In genomic region chr17:56479358-56479757, GRCm38 (mm10) we compare ENCODE assay signal across 9 mouse cellular contexts. TPM values are rescaled to one million over a fixed set of nuclear protein-coding genes. Genes with fewer than 3 reads are reported as not detected.
A peak's percentile ranks its signal among the peaks of the same experiment; 100 is the strongest.
DNase-seq lines count a peak whose midpoint lies in the region; ATAC-seq and TF ChIP-seq lines count a peak whose summit lies in the region.
"Had no signal": no experiment of that assay in that cellular context is flagged by ENCODE, and none has a peak within 500 bp of the region (broad histone marks: within the 10 kb centered on the region; RNA-seq: fewer than 3 reads in every experiment).

No protein-coding gene starts in this region.

- no peak overlapping the region for H3K27ac ChIP-seq in lung, embryonic 14.5 days (ENCODE audit: low read depth)

- TF ChIP-seq CTCF in lung, embryonic 14.5 days (IDR thresholded peaks at IDR 0.05; ENCODE audit: low read depth): peak; percentile 97

- H3K4me1 ChIP-seq in lung, embryonic 14.5 days (ENCODE audit: insufficient read depth): peaks cover 7% of the 10 kb centered on the region

- 0 out of 2 replicates have a peak, but pooled peaks cover 4% of the 10 kb centered on the region for H3K9me3 ChIP-seq in lung, embryonic 14.5 days (ENCODE audit: low read depth, low read length)

- H3K4me2 ChIP-seq in lung, embryonic 14.5 days: no peak overlapping the region

- H3K27me3 ChIP-seq in lung, embryonic 14.5 days (ENCODE audit: insufficient read depth, low read length): peaks cover 10% of the 10 kb centered on the region

- ATAC-seq in cerebellum, adult (ENCODE audit: insufficient number of reproducible peaks, low FRiP score, low TSS enrichment): no peak
- ATAC-seq in lung, embryonic 14.5 days (ENCODE audit: insufficient read depth): no peak

- H3K9ac ChIP-seq in lung, embryonic 14.5 days: no peak overlapping the region

- no peaks in the 10 kb centered on the region for H3K36me3 ChIP-seq in lung, embryonic 14.5 days (ENCODE audit: insufficient read depth)

- H3K4me3 ChIP-seq in lung, embryonic 14.5 days (ENCODE audit: low read depth, low read length): no peak overlapping the region

- 11% methylated on average over 6 of the region's 6 CpGs for WGBS in lung, embryonic 14.5 days

- DNase-seq in cerebellum, adult 11 months: peak; percentile 71
- peak; percentile 66 for DNase-seq in ovary, postnatal 36 days (ENCODE audit: low spot score)
- DNase-seq in ovary, adult 18-20 months (ENCODE audit: low spot score): no peak
- DNase-seq in cerebellum, postnatal 36 days: peak; percentile 78 to 86
- peak; percentile 82 for DNase-seq in heart, postnatal 4 days
- DNase-seq in lung, embryonic 14.5 days: peak; percentile 86
- peak; percentile 53 for DNase-seq in right cerebral cortex, postnatal 25 days

RNA-seq across cellular contexts. Expression of gene Ptprs, which starts 3.1 kb away (rescaled TPM):
- 100 to 1,000 TPM; 140 to 141 TPM for total RNA-seq in heart, postnatal 4 days (2021)
- 96.8 and 112 TPM in 2 replicates for polyA plus RNA-seq in lung, embryonic 14.5 days (2014; fragmentation: Nextera tagmentation; extraction: Ambion mirVana)

RNA-seq across cellular contexts. Expression of gene Znrf4, which starts 32.9 kb away (rescaled TPM):
- total RNA-seq in heart, postnatal 4 days (2021): not detected
- not detected in 2 replicates for polyA plus RNA-seq in lung, embryonic 14.5 days (2014; fragmentation: Nextera tagmentation; extraction: Ambion mirVana)
- polyA plus RNA-seq: heart, embryonic 16.5 days had no signal
